ENCODE assay signal across 28 mouse cellular contexts in genomic region chr11:87583291-87584034, GRCm38 (mm10). TPM values are rescaled to one million over a fixed set of nuclear protein-coding genes. Genes with fewer than 3 reads are reported as not detected.
DNase-seq lines count a peak whose midpoint lies in the region; ATAC-seq and TF ChIP-seq lines count a peak whose summit lies in the region.
"Had no signal": no experiment of that assay in that cellular context is flagged by ENCODE, and none has a peak within 500 bp of the region (broad histone marks: within the 10 kb centered on the region; RNA-seq: fewer than 3 reads in every experiment).

No protein-coding gene starts in this region.

- no peak for TF ChIP-seq EP300 in lung, postnatal 0 days (IDR thresholded peaks at IDR 0.05)

- no peak overlapping the region for H3K27ac ChIP-seq in intestine, postnatal 0 days (ENCODE audit: low read depth, low read length)
- H3K27ac ChIP-seq in intestine, embryonic 16.5 days (ENCODE audit: low read length) = no peak overlapping the region; the same call in 1 of the 2 replicates
- H3K27ac ChIP-seq in lung, postnatal 0 days (ENCODE audit: low read length) = peak overlapping the region; percentile 85
- H3K27ac ChIP-seq in midbrain, embryonic 15.5 days = no peak overlapping the region
- H3K27ac ChIP-seq: embryonic facial prominence, embryonic 10.5 days; hindbrain, embryonic 12.5 days; limb, embryonic 12.5 days; macrophage; midbrain, embryonic 13.5 days; neural tube, embryonic 15.5 days had no signal

- DNase-seq in lung, postnatal 0 days (ENCODE audit: low spot score) = no peak
- no peak for DNase-seq in lung, postnatal 4 days
- DNase-seq: adrenal gland, adult 8-10 months; cerebellum, postnatal 36 days; gastrocnemius, postnatal 25 days; heart, postnatal 10 days; kidney, adult 9 months; lung, adult 2 months; right cerebral cortex, postnatal 14 days; thymus, adult 2 months had no signal

- no peaks in the 10 kb centered on the region for H3K27me3 ChIP-seq in intestine, postnatal 0 days (replicated peaks; ENCODE audit: control insufficient read depth, insufficient read depth, low read length)
- H3K27me3 ChIP-seq in intestine, embryonic 16.5 days (replicated peaks; ENCODE audit: control insufficient read depth, insufficient read depth, low read length) = no peaks in the 10 kb centered on the region; the same call in 1 of the 2 replicates
- H3K27me3 ChIP-seq in lung, postnatal 0 days (replicated peaks; ENCODE audit: insufficient read depth, low read length) = no peaks in the 10 kb centered on the region
- H3K27me3 ChIP-seq in midbrain, embryonic 15.5 days (replicated peaks) = no peaks in the 10 kb centered on the region
- H3K27me3 ChIP-seq: neural tube, embryonic 15.5 days had no signal

- H3K4me3 ChIP-seq in intestine, postnatal 0 days (ENCODE audit: low read depth, low read length) = no peak overlapping the region
- H3K4me3 ChIP-seq in intestine, embryonic 16.5 days (ENCODE audit: low read length) = no peak overlapping the region
- no peak overlapping the region for H3K4me3 ChIP-seq in lung, postnatal 0 days (ENCODE audit: low read depth, low read length)
- no peak overlapping the region for H3K4me3 ChIP-seq in midbrain, embryonic 15.5 days
- H3K4me3 ChIP-seq: embryonic facial prominence, embryonic 10.5 days; hindbrain, embryonic 12.5 days; limb, embryonic 12.5 days; midbrain, embryonic 13.5 days; myocyte; neural tube, embryonic 15.5 days had no signal

- ATAC-seq in intestine, postnatal 0 days = no peak
- ATAC-seq in intestine, embryonic 16.5 days = no peak
- ATAC-seq in lung, postnatal 0 days = no peak
- ATAC-seq in megakaryocyte, adult 5-6 weeks (ENCODE audit: poor library complexity, severe bottlenecking) = peak; percentile 52
- no peak for ATAC-seq in midbrain, embryonic 15.5 days (replicated peaks)
- ATAC-seq in activated CD4-positive, CD25-positive, alpha-beta regulatory T cell, adult 4 months = no peak
- ATAC-seq: forebrain, embryonic 14.5 days; midbrain, embryonic 13.5 days had no signal

- no peaks in the 10 kb centered on the region for H3K36me3 ChIP-seq in intestine, postnatal 0 days (ENCODE audit: control insufficient read depth, insufficient read depth)
- H3K36me3 ChIP-seq in intestine, embryonic 16.5 days (ENCODE audit: control insufficient read depth, insufficient read depth, low read length) = no peaks in the 10 kb centered on the region
- no peaks in the 10 kb centered on the region for H3K36me3 ChIP-seq in lung, postnatal 0 days (ENCODE audit: insufficient read depth, low read length)
- H3K36me3 ChIP-seq in midbrain, embryonic 15.5 days (replicated peaks) = no peaks in the 10 kb centered on the region
- H3K36me3 ChIP-seq: embryonic facial prominence, embryonic 10.5 days; hindbrain, embryonic 12.5 days; limb, embryonic 12.5 days; midbrain, embryonic 13.5 days; neural tube, embryonic 15.5 days had no signal

- no peaks in the 10 kb centered on the region for H3K4me1 ChIP-seq in intestine, postnatal 0 days (replicated peaks; ENCODE audit: control insufficient read depth, insufficient read depth, low read length)
- peaks cover 6% of the 10 kb centered on the region for H3K4me1 ChIP-seq in intestine, embryonic 16.5 days (ENCODE audit: control insufficient read depth, insufficient read depth, low read length)
- H3K4me1 ChIP-seq in lung, postnatal 0 days (ENCODE audit: insufficient read depth, low read depth, low read length) = peaks cover 19% of the 10 kb centered on the region; the same call in 1 of the 2 replicates
- H3K4me1 ChIP-seq in midbrain, embryonic 15.5 days = peaks cover 4% of the 10 kb centered on the region; the same call in 1 of the 2 replicates
- H3K4me1 ChIP-seq: limb, embryonic 12.5 days had no signal

- 0 out of 2 replicates have a peak, but pooled peaks have one; percentile 10 for TF ChIP-seq CTCF in intestine, postnatal 0 days (IDR thresholded peaks at IDR 0.05; ENCODE audit: low read depth)
- peak; percentile 14; the same call in 1 of the 2 replicates for TF ChIP-seq CTCF in lung, postnatal 0 days (IDR thresholded peaks at IDR 0.05)

- H3K9me3 ChIP-seq in intestine, postnatal 0 days (ENCODE audit: control insufficient read depth) = no peaks in the 10 kb centered on the region
- no peaks in the 10 kb centered on the region for H3K9me3 ChIP-seq in intestine, embryonic 16.5 days (ENCODE audit: control insufficient read depth, low read length)
- H3K9me3 ChIP-seq in lung, postnatal 0 days (ENCODE audit: low read length) = no peaks in the 10 kb centered on the region
- H3K9me3 ChIP-seq in midbrain, embryonic 15.5 days = no peaks in the 10 kb centered on the region
- H3K9me3 ChIP-seq: embryonic facial prominence, embryonic 10.5 days; hindbrain, embryonic 12.5 days; limb, embryonic 12.5 days; midbrain, embryonic 13.5 days; neural tube, embryonic 15.5 days had no signal

- no peak overlapping the region for H3K9ac ChIP-seq in intestine, postnatal 0 days (ENCODE audit: low read depth, low read length)
- no peak overlapping the region for H3K9ac ChIP-seq in intestine, embryonic 16.5 days (ENCODE audit: low read depth, low read length)
- no peak overlapping the region for H3K9ac ChIP-seq in lung, postnatal 0 days (replicated peaks; ENCODE audit: low read depth)
- H3K9ac ChIP-seq in midbrain, embryonic 15.5 days = no peak overlapping the region
- H3K9ac ChIP-seq: hindbrain, embryonic 12.5 days; limb, embryonic 12.5 days; midbrain, embryonic 13.5 days; neural tube, embryonic 15.5 days had no signal

- no peak overlapping the region for H3K4me2 ChIP-seq in intestine, postnatal 0 days (replicated peaks; ENCODE audit: low read depth)
- no peak overlapping the region for H3K4me2 ChIP-seq in intestine, embryonic 16.5 days (ENCODE audit: low read depth, low read length)
- H3K4me2 ChIP-seq in lung, postnatal 0 days (replicated peaks; ENCODE audit: low read depth, low read length) = no peak overlapping the region
- H3K4me2 ChIP-seq in midbrain, embryonic 15.5 days = no peak overlapping the region
- H3K4me2 ChIP-seq: heart, embryonic 11.5 days; hindbrain, embryonic 12.5 days; limb, embryonic 12.5 days; midbrain, embryonic 13.5 days; neural tube, embryonic 15.5 days had no signal

- 76% methylated on average over 6 of the region's 6 CpGs for WGBS in intestine, postnatal 0 days
- WGBS in intestine, embryonic 16.5 days = 83% methylated on average over 6 of the region's 6 CpGs
- WGBS in lung, postnatal 0 days = 72% methylated on average over 6 of the region's 6 CpGs
- WGBS in midbrain, embryonic 15.5 days = 86% methylated on average over 6 of the region's 6 CpGs

RNA-seq across cellular contexts. Expression of gene Mtmr4, which starts 8.5 kb away (rescaled TPM):
- 11.1 and 12.2 TPM in 2 replicates for polyA plus RNA-seq in intestine, postnatal 0 days (2015; fragmentation: Nextera tagmentation; extraction: Ambion mirVana)
- 26.1 and 31.3 TPM in 2 replicates for polyA plus RNA-seq in intestine, embryonic 16.5 days (2015; fragmentation: Nextera tagmentation; extraction: Ambion mirVana)
- polyA plus RNA-seq in lung, postnatal 0 days (2015; fragmentation: Nextera tagmentation; extraction: Ambion mirVana) = 9.4 and 13.3 TPM in 2 replicates
- 14.6 and 18.2 TPM in 2 replicates for total RNA-seq in megakaryocyte, adult 5-6 weeks (2015)
- total RNA-seq in megakaryocyte, adult 5-6 weeks (2017) = 25.9 and 28.1 TPM in 2 replicates
- 57.2 and 59.8 TPM in 2 replicates for polyA plus RNA-seq in midbrain, embryonic 15.5 days (2015; fragmentation: Nextera tagmentation; extraction: Ambion mirVana)
- 10 to 100 TPM; 10.2 to 11.1 TPM for polyA plus RNA-seq in activated CD4-positive, CD25-positive, alpha-beta regulatory T cell, adult 4 months (2017; shearing (Covaris generic))

RNA-seq across cellular contexts. Expression of gene Sept4, which starts 14.8 kb away (rescaled TPM):
- polyA plus RNA-seq in intestine, postnatal 0 days (2015; fragmentation: Nextera tagmentation; extraction: Ambion mirVana) = 47.2 and 47.3 TPM in 2 replicates
- polyA plus RNA-seq in intestine, embryonic 16.5 days (2015; fragmentation: Nextera tagmentation; extraction: Ambion mirVana) = 30.6 and 31.4 TPM in 2 replicates
- 366 and 392 TPM in 2 replicates for polyA plus RNA-seq in lung, postnatal 0 days (2015; fragmentation: Nextera tagmentation; extraction: Ambion mirVana)
- 1.0 TPM in 1 of 2 replicates, not detected in the other for total RNA-seq in megakaryocyte, adult 5-6 weeks (2015)
- 0.26 and 4.6 TPM in 2 replicates for total RNA-seq in megakaryocyte, adult 5-6 weeks (2017)
- polyA plus RNA-seq in midbrain, embryonic 15.5 days (2015; fragmentation: Nextera tagmentation; extraction: Ambion mirVana) = 28.2 and 28.4 TPM in 2 replicates
- 1 to 10 TPM in 1 of 2 experiments, under 1 TPM in 1; 0.49 to 2.5 TPM for polyA plus RNA-seq in activated CD4-positive, CD25-positive, alpha-beta regulatory T cell, adult 4 months (2017; shearing (Covaris generic))
- polyA plus RNA-seq: macrophage had no signal

RNA-seq across cellular contexts. Expression of gene Gm11492, which starts 17.0 kb away (rescaled TPM):
- not detected in 2 replicates for polyA plus RNA-seq in intestine, postnatal 0 days (2015; fragmentation: Nextera tagmentation; extraction: Ambion mirVana)
- polyA plus RNA-seq in intestine, embryonic 16.5 days (2015; fragmentation: Nextera tagmentation; extraction: Ambion mirVana) = not detected in 2 replicates
- polyA plus RNA-seq in lung, postnatal 0 days (2015; fragmentation: Nextera tagmentation; extraction: Ambion mirVana) = not detected in 2 replicates
- total RNA-seq in megakaryocyte, adult 5-6 weeks (2015) = not detected in 2 replicates
- not detected in 2 replicates for total RNA-seq in megakaryocyte, adult 5-6 weeks (2017)
- not detected in 2 replicates for polyA plus RNA-seq in midbrain, embryonic 15.5 days (2015; fragmentation: Nextera tagmentation; extraction: Ambion mirVana)
- not detected for polyA plus RNA-seq in activated CD4-positive, CD25-positive, alpha-beta regulatory T cell, adult 4 months (2017; shearing (Covaris generic))
- total RNA-seq: adrenal gland, adult 8-10 months; gastrocnemius, postnatal 25 days; heart, postnatal 10 days; layer of hippocampus, postnatal 10 days; left cerebral cortex, postnatal 10 days had no signal
- polyA plus RNA-seq: embryonic facial prominence, embryonic 10.5 days; forebrain, embryonic 14.5 days; heart, embryonic 11.5 days; hindbrain, embryonic 12.5 days; limb, embryonic 12.5 days; lung, adult 2 months; macrophage; midbrain, embryonic 13.5 days; myocyte; neural tube, embryonic 15.5 days; stomach, embryonic 16.5 days; thymus, adult 2 months; urinary bladder, adult 2 months had no signal

RNA-seq across cellular contexts. Expression of gene Hsf5, which starts 33.5 kb away (rescaled TPM):
- 0.05 TPM in 1 of 2 replicates, not detected in the other for polyA plus RNA-seq in intestine, postnatal 0 days (2015; fragmentation: Nextera tagmentation; extraction: Ambion mirVana)
- polyA plus RNA-seq in intestine, embryonic 16.5 days (2015; fragmentation: Nextera tagmentation; extraction: Ambion mirVana) = 0.15 and 0.17 TPM in 2 replicates
- polyA plus RNA-seq in lung, postnatal 0 days (2015; fragmentation: Nextera tagmentation; extraction: Ambion mirVana) = 0.05 and 0.11 TPM in 2 replicates
- total RNA-seq in megakaryocyte, adult 5-6 weeks (2015) = 0.09 TPM in 1 of 2 replicates, not detected in the other
- 0.07 TPM in 1 of 2 replicates, not detected in the other for total RNA-seq in megakaryocyte, adult 5-6 weeks (2017)
- polyA plus RNA-seq in midbrain, embryonic 15.5 days (2015; fragmentation: Nextera tagmentation; extraction: Ambion mirVana) = 0.37 and 0.61 TPM in 2 replicates
- polyA plus RNA-seq in activated CD4-positive, CD25-positive, alpha-beta regulatory T cell, adult 4 months (2017; shearing (Covaris generic)) = under 1 TPM in 1 of 2 experiments, not detected in 1; 0.11 TPM
- total RNA-seq: gastrocnemius, postnatal 25 days had no signal
- polyA plus RNA-seq: macrophage, myocyte had no signal
